Mouse (Mus musculus) forebrain, embryonic 12.5 days (tissue): Measurements from ENCODE around the gene Cldn10. TPM values are rescaled to one million over a fixed set of nuclear protein-coding genes. Genes with fewer than 3 reads are reported as not detected.
A peak's percentile ranks its signal among the peaks of the same experiment; 100 is the strongest.
"Not testable (repeated sequence)": the region's sequence is repeated elsewhere in the genome, so short reads cannot be mapped to it uniquely, and the experiment has no call there.

Experiments
- ATAC-seq: fragments of 200-750 bp; cut with Nextera tagmentation; 2 replicates; pipeline ENCODE4 v1.8.0; 2017; ENCODE audit warnings: moderate TSS enrichment; ENCODE audit not compliant: low FRiP score
- H3K27ac ChIP-seq: fragments of 300-500 bp; sonication (generic); 2 replicates; pipeline ENCODE4 v1.5.1; 2016; ENCODE audit warnings: mild to moderate bottlenecking
- H3K27me3 ChIP-seq: fragments of 300-500 bp; sonication (generic); 2 replicates; pipeline ENCODE4 v1.6.1; 2016; ENCODE audit warnings: mild to moderate bottlenecking
- H3K36me3 ChIP-seq: fragments of 300-500 bp; sonication (generic); replicated peaks from 2 replicates; pipeline ENCODE4 v1.6.1; 2016; ENCODE audit warnings: mild to moderate bottlenecking
- H3K4me1 ChIP-seq: fragments of 300-500 bp; sonication (generic); 2 replicates; pipeline ENCODE4 v1.6.1; 2016
- H3K4me2 ChIP-seq: fragments of 300-500 bp; sonication (generic); 2 replicates; pipeline ENCODE4 v1.6.1; 2016; ENCODE audit warnings: mild to moderate bottlenecking, moderate library complexity
- H3K4me3 ChIP-seq: fragments of 300-500 bp; sonication (generic); replicated peaks from 2 replicates; pipeline ENCODE4 v1.5.1; 2016; ENCODE audit warnings: mild to moderate bottlenecking
- H3K9ac ChIP-seq: fragments of 300-500 bp; sonication (generic); 2 replicates; pipeline ENCODE4 v1.6.1; 2016; ENCODE audit warnings: mild to moderate bottlenecking
- H3K9me3 ChIP-seq: fragments of 300-500 bp; sonication (generic); 2 replicates; pipeline ENCODE4 v1.6.1; 2016
- WGBS: fragments of 180-500 bp; shearing (Covaris S2); methylation state at CpG from one replicate; pipeline ENCODE4 v1.1.7; 2016; 5-methylcytosine and 5-hydroxymethylcytosine counted together
- polyA plus RNA-seq: library from polyadenylated mRNA; unstranded; fragments of >200 nt; fragmentation: Nextera tagmentation; extraction: Ambion mirVana; gene quantifications from 2 replicates; pipeline ENCODE4 v1.2.1, GENCODE M21; 2016

The Cldn10 gene
- polyA plus RNA-seq, 1 experiment from 2014 or later, result 0.68 TPM

DNA sequence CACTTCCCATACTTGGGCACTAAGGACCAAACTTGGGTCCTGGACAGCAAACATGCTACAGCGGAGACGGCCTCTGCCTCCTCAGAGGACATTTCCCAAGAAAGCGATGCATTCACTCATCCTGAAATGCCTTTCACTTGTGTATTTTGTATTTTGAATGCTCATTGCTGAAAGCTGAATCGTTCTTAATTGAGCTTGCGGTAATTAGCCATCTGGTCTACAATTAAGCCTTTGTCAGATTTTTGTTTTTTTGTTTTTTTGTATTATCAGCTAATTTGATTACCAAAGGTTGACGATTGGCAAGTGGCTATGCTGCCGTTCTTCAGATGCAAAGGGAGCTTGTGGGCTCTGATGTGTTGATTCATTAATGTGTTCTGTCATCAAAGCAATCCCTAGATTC, 5.2 kb downstream of the Cldn10 start:
- no peak overlapping the region for H3K27ac ChIP-seq
- WGBS, result 58% methylated on average over 7 of the region's 7 CpGs
- no peak overlapping the region for H3K9ac ChIP-seq
- ATAC-seq, result no peak
- no peak overlapping the region for H3K4me2 ChIP-seq
- no peaks in the 10 kb centered on the region for H3K9me3 ChIP-seq
- H3K4me1 ChIP-seq, result no peaks in the 10 kb centered on the region
- peaks cover 30% of the 10 kb centered on the region for H3K27me3 ChIP-seq
- no peaks in the 10 kb centered on the region for H3K36me3 ChIP-seq
- no peak overlapping the region for H3K4me3 ChIP-seq

DNA sequence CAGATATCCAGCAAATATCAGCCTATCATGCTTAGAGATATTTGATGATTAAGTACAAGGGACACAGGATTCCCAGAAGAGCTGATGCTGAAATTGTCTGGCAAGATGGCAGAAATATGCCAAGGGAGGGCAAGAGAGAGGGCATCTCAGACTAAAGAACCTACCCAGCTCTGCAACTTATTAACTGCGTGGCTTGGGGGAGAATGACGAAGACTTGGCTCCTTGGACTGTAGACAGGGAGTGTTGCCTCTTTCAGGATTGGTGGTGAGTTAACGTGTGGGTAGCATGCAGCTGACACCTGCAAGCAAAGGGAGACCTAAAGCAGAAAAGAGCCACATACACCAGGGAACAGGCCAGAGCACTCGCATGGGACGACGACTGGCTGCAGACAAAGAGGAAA, 5.7 kb downstream of the Cldn10 start:
- peaks cover 31% of the 10 kb centered on the region for H3K27me3 ChIP-seq
- WGBS, result 87% methylated on average over 6 of the region's 6 CpGs
- H3K4me2 ChIP-seq, result no peak overlapping the region
- no peak overlapping the region for H3K4me3 ChIP-seq
- no peaks in the 10 kb centered on the region for H3K9me3 ChIP-seq
- H3K9ac ChIP-seq, result no peak overlapping the region
- no peak for ATAC-seq
- no peak overlapping the region for H3K27ac ChIP-seq
- H3K36me3 ChIP-seq, result no peaks in the 10 kb centered on the region
- no peaks in the 10 kb centered on the region for H3K4me1 ChIP-seq

DNA sequence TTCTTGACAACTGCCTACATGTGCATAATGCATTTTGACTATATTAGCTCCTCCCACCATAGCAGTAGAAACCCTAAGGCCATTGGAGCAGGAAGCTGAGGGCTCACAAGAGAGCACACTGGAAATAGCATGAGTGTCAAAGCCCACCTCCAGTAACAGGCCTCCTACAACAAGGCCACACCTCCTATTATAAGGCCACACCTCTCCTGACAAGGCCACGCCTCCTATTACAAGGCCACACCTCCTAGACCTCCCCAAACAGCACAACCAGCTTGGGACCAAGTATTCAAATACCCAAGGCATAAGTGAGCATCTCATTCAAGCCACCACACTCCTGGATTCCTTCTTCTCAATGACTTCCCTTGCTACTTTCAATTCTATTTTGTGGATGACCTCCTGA, 6.5 kb downstream of the Cldn10 start:
- Histone ChIP-seq H3K4me1 (no peaks in the 10 kb centered on the region), H3K9me3 (no peaks in the 10 kb centered on the region), H3K4me2 (no peak overlapping the region), H3K27ac (no peak overlapping the region), H3K4me3 (no peak overlapping the region), H3K36me3 (no peaks in the 10 kb centered on the region), H3K27me3 (peaks cover 37% of the 10 kb centered on the region), H3K9ac (no peak overlapping the region)
- no peak for ATAC-seq
- WGBS, result 75% methylated on average over 1 of the region's 1 CpGs

DNA sequence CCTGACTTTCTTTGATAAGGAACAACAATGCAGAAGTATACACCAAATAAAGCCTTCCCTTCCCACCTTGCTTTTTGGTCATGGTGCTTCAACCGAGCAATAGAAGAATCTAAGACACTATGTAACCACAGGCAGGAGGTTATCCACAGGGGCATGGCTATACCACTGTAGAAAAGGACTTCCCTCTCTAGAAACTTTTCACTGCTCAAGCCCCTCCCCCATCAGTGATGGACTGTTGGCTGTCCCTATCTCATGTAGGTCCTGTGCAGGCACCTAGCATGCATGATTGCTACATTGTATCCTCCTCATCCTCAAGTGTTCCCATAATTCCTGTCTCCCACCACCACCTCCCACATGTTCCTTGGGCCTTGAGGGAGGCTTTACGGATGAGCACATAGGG, 7.2 kb downstream of the Cldn10 start:
- H3K27ac ChIP-seq, result no peak overlapping the region
- H3K9me3 ChIP-seq, result no peaks in the 10 kb centered on the region
- H3K9ac ChIP-seq, result no peak overlapping the region
- no peak for ATAC-seq
- no peak overlapping the region for H3K4me3 ChIP-seq
- 85% methylated on average over 2 of the region's 2 CpGs for WGBS
- H3K4me1 ChIP-seq, result no peaks in the 10 kb centered on the region
- H3K27me3 ChIP-seq, result peaks cover 37% of the 10 kb centered on the region
- no peaks in the 10 kb centered on the region for H3K36me3 ChIP-seq
- H3K4me2 ChIP-seq, result no peak overlapping the region

GRCm38 (mm10) chr14:118795915-118796693, 8.4 kb downstream of the Cldn10 start:
- Histone ChIP-seq H3K27me3 (peaks cover 36% of the 10 kb centered on the region), H3K4me3 (no peak overlapping the region), H3K27ac (no peak overlapping the region), H3K4me1 (no peaks in the 10 kb centered on the region), H3K4me2 (no peak overlapping the region), H3K9me3 (no peaks in the 10 kb centered on the region), H3K36me3 (no peaks in the 10 kb centered on the region), H3K9ac (no peak overlapping the region)
- ATAC-seq, result 0 out of 2 replicates have a peak, but pooled peaks have one; percentile 24
- WGBS, result 64% methylated on average over 10 of the region's 10 CpGs

- H3K4me2 ChIP-seq, result no peak overlapping the region
- H3K27me3 ChIP-seq, result peaks cover 31% of the 10 kb centered on the region
- no peak for ATAC-seq
- H3K4me3 ChIP-seq, result no peak overlapping the region
- no peak overlapping the region for H3K9ac ChIP-seq
- H3K9me3 ChIP-seq, result no peaks in the 10 kb centered on the region
- H3K27ac ChIP-seq, result no peak overlapping the region
- no peaks in the 10 kb centered on the region for H3K4me1 ChIP-seq
- 69% methylated on average over 5 of the region's 5 CpGs for WGBS
- no peaks in the 10 kb centered on the region for H3K36me3 ChIP-seq
These were observed 9.0 kb downstream of the Cldn10 start for GRCm38 (mm10) chr14:118796694-118797058.

- Histone ChIP-seq H3K27me3 (peaks cover 25% of the 10 kb centered on the region), H3K9me3 (no peaks in the 10 kb centered on the region), H3K36me3 (no peaks in the 10 kb centered on the region), H3K4me3 (no peak overlapping the region), H3K4me1 (no peaks in the 10 kb centered on the region), H3K9ac (no peak overlapping the region), H3K4me2 (no peak overlapping the region), H3K27ac (no peak overlapping the region)
- 76% methylated on average over 9 of the region's 9 CpGs for WGBS
- no peak for ATAC-seq
These were observed 9.6 kb downstream of the Cldn10 start for GRCm38 (mm10) chr14:118797270-118797669.

DNA sequence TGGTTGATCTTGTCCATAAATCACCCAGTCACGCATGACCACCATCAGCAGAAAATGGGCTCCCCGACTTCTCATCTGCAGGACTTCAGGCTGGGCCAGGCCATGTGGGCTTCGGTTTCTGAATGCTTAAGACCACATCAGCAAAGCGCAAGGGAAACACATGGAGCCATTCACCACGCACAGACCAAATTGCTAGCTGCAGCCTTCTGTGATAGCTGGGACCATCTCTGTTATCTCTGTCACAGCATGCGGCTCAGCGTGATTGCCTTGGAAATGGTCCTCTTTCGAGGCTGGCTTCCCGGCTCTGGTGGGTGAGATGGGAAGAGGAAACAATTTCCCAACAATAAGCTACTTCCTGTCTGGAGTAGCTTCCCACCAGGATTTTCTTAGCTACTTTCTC, 12.2 kb downstream of the Cldn10 start:
- no peak overlapping the region for H3K9ac ChIP-seq
- H3K4me3 ChIP-seq, result no peak overlapping the region
- 83% methylated on average over 9 of the region's 9 CpGs for WGBS
- H3K9me3 ChIP-seq, result no peaks in the 10 kb centered on the region
- H3K36me3 ChIP-seq, result no peaks in the 10 kb centered on the region
- no peak for ATAC-seq
- H3K27me3 ChIP-seq, result peaks cover 20% of the 10 kb centered on the region
- no peaks in the 10 kb centered on the region for H3K4me1 ChIP-seq
- H3K27ac ChIP-seq, result no peak overlapping the region
- H3K4me2 ChIP-seq, result no peak overlapping the region

DNA sequence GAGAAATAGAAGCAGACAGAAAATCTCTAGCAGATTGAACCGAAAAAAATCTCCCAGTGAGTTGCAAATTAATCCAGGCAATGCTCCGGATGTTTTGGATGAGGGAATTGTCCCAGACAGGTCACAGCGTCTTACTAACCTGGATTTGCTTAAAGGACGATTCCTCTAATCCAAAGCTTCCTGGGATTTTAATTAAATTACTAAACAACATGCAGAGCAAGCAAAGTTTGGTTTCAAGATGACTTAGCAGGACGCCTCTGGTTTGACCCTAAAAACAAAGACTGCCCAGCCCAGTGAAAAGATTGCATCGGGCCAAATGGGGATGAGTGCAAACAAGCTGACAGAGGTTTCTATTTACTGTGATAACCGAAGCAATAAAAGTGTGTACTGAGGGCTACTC, 16.2 kb downstream of the Cldn10 start:
- no peaks in the 10 kb centered on the region for H3K9me3 ChIP-seq
- no peaks in the 10 kb centered on the region for H3K36me3 ChIP-seq
- H3K4me3 ChIP-seq, result no peak overlapping the region
- no peak for ATAC-seq
- 11% methylated on average over 7 of the region's 7 CpGs for WGBS
- no peak overlapping the region for H3K9ac ChIP-seq
- no peaks in the 10 kb centered on the region for H3K4me1 ChIP-seq
- H3K4me2 ChIP-seq, result no peak overlapping the region
- H3K27me3 ChIP-seq, result peaks cover 10% of the 10 kb centered on the region; the same call in 1 of the 2 replicates
- H3K27ac ChIP-seq, result no peak overlapping the region

- Histone ChIP-seq H3K9ac (no peak overlapping the region), H3K9me3 (no peaks in the 10 kb centered on the region), H3K27ac (no peak overlapping the region), H3K27me3 (peaks cover 10% of the 10 kb centered on the region; the same call in 1 of the 2 replicates), H3K4me3 (no peak overlapping the region), H3K36me3 (no peaks in the 10 kb centered on the region), H3K4me1 (no peaks in the 10 kb centered on the region), H3K4me2 (no peak overlapping the region)
- WGBS, result 21% methylated on average over 6 of the region's 6 CpGs
- ATAC-seq, result peak; percentile 27; the same call in 1 of the 2 replicates
These were observed 16.6 kb downstream of the Cldn10 start for GRCm38 (mm10) chr14:118804351-118804750.

DNA sequence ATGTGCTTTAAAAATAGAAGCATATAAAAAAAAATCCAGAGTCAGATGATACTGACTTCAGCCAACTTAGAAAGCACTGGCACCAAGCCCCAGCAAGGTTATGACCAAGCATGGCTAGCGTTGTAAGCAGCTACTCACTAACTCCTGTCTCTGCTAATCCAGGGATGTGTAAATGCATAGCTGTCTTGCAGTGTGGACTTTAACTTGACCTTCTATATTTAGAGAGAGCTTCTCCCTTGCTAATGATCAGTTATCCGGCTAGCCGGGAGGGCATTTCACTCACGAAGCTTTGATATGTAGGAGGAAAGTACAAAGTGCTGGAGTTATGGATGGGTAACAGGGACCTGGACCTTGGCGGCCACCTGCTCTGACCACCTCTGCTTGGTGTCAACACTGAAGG, 19.9 kb downstream of the Cldn10 start:
- Histone ChIP-seq H3K4me3 (no peak overlapping the region), H3K9me3 (no peaks in the 10 kb centered on the region), H3K27ac (no peak overlapping the region), H3K4me1 (no peaks in the 10 kb centered on the region), H3K36me3 (no peaks in the 10 kb centered on the region), H3K4me2 (no peak overlapping the region), H3K9ac (no peak overlapping the region), H3K27me3 (0 out of 2 replicates have a peak, but pooled peaks cover 5% of the 10 kb centered on the region)
- no peak for ATAC-seq
- WGBS, result 89% methylated on average over 5 of the region's 5 CpGs

DNA sequence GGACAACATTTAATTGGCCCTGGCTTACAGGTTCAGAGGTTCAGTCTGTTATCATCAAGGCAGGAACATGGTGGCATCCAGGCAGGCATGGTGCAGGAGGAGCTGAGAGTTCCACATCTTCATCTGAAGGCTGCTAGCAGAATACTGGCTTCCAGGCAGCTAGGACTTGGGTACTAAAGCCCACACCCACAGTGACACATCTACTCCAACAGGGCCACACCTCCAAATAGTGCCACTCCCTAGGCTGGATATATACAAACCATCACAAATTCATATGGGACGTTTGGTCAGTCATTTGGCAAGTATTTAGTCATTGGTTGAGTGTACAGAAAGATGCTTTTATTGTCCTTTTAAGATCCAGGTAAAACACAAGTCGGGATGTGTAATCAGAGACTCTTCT, 20.5 kb downstream of the Cldn10 start:
- H3K9ac ChIP-seq, H3K4me3 ChIP-seq, H3K27me3 ChIP-seq, H3K4me1 ChIP-seq, H3K9me3 ChIP-seq, H3K36me3 ChIP-seq, H3K4me2 ChIP-seq, H3K27ac ChIP-seq, ATAC-seq: not testable (repeated sequence)
- 85% methylated on average over 2 of the region's 2 CpGs for WGBS

GRCm38 (mm10) chr14:118809686-118810085, 22.0 kb downstream of the Cldn10 start:
- no peaks in the 10 kb centered on the region for H3K4me1 ChIP-seq
- H3K36me3 ChIP-seq, result no peaks in the 10 kb centered on the region
- WGBS, result 80% methylated on average over 4 of the region's 4 CpGs
- no peak overlapping the region for H3K4me2 ChIP-seq
- H3K9me3 ChIP-seq, result no peaks in the 10 kb centered on the region
- ATAC-seq, result no peak
- H3K27me3 ChIP-seq, result peaks cover 15% of the 10 kb centered on the region; the same call in 1 of the 2 replicates
- no peak overlapping the region for H3K27ac ChIP-seq
- H3K4me3 ChIP-seq, result no peak overlapping the region
- H3K9ac ChIP-seq, result no peak overlapping the region
